Mouse (Mus musculus) CH12.LX (cell line): Measurements from ENCODE around the gene Slc22a15. TPM values are rescaled to one million over a fixed set of nuclear protein-coding genes. Genes with fewer than 3 reads are reported as not detected.

Experiments
- DNase-seq: peaks from one replicate; pipeline ENCODE4 v3.0.0-alpha.2; 2013; ENCODE audit errors: extremely low read depth
- H3K27ac ChIP-seq: 2 replicates; pipeline ENCODE4 v1.5.1; 2012; ENCODE audit warnings: low read depth, mild to moderate bottlenecking, control low read depth, moderate library complexity; ENCODE audit not compliant: insufficient read depth
- H3K27me3 ChIP-seq: replicated peaks from 2 replicates; pipeline ENCODE3; 2012; ENCODE audit warnings: inconsistent platforms
- H3K36me3 ChIP-seq, 2 experiments: replicated peaks in 1 of 2; 2 replicates each; pipeline versions ENCODE3 to v1.6.1; 2012; ENCODE audit warnings: inconsistent platforms in 1 of 2, low read length in 1 of 2, mild to moderate bottlenecking in 1 of 2, mixed read lengths in 1 of 2, moderate library complexity in 1 of 2; ENCODE audit not compliant: control insufficient read depth in 1 of 2, insufficient read depth in 1 of 2
- H3K4me1 ChIP-seq, 2 experiments: 2 replicates each; pipeline ENCODE4 v1.6.1; 2012; ENCODE audit warnings: inconsistent platforms in 1 of 2, moderate library complexity in 1 of 2; ENCODE audit not compliant: insufficient read depth in 2 of 2, control insufficient read depth in 1 of 2
- H3K4me2 ChIP-seq: 2 replicates; pipeline ENCODE4 v1.6.1; 2012; ENCODE audit warnings: low read depth, mild to moderate bottlenecking, control low read depth; ENCODE audit not compliant: poor library complexity, insufficient read depth, severe bottlenecking
- H3K4me3 ChIP-seq, 3 experiments: fragments of 150-350 bp in 1 of 3; sonication (generic) in 1 of 3; replicated peaks in 1 of 3; 2 replicates each; pipeline versions ENCODE3 to v1.5.1; 2011 to 2012; ENCODE audit warnings: low read depth in 2 of 3, low read length in 2 of 3, mild to moderate bottlenecking in 2 of 3, moderate library complexity in 2 of 3, control low read depth in 1 of 3, improper control_type of control experiment in 1 of 3, inconsistent platforms in 1 of 3, mixed read lengths in 1 of 3; ENCODE audit not compliant: poor library complexity in 1 of 3
- H3K79me2 ChIP-seq: replicated peaks from 2 replicates; pipeline ENCODE4 v1.6.1; 2012; ENCODE audit warnings: mild to moderate bottlenecking, moderate library complexity; ENCODE audit not compliant: control insufficient read depth, poor library complexity, insufficient read depth, severe bottlenecking; ENCODE audit errors: extremely low read depth
- H3K9ac ChIP-seq: 2 replicates; pipeline ENCODE4 v1.6.1; 2012; ENCODE audit warnings: low read depth, mild to moderate bottlenecking, control low read depth, moderate library complexity; ENCODE audit not compliant: insufficient read depth
- H3K9me3 ChIP-seq: replicated peaks from 2 replicates; pipeline ENCODE3; 2012; ENCODE audit warnings: low read length, inconsistent platforms, mixed read lengths
- BHLHE40 ChIP-seq: IDR thresholded peaks from 2 replicates; pipeline ENCODE4 v1.6.1; 2011; ENCODE audit warnings: mild to moderate bottlenecking, low read depth, low read length, improper control_type of control experiment
- CHD1 ChIP-seq: IDR thresholded peaks from 2 replicates; pipeline ENCODE4 v1.6.1; 2012; ENCODE audit warnings: low read depth, low read length, improper control_type of control experiment, inconsistent platforms
- ELF1 ChIP-seq: IDR thresholded peaks from 2 replicates; pipeline ENCODE4 v1.6.1; 2014; ENCODE audit warnings: low read depth, mild to moderate bottlenecking, inconsistent platforms, low read length, improper control_type of control experiment
- EP300 ChIP-seq: IDR thresholded peaks from 2 replicates; pipeline ENCODE4 v1.6.1; 2011; ENCODE audit warnings: low read length, improper control_type of control experiment
- ETS1 ChIP-seq: conservative IDR thresholded peaks from 2 replicates; pipeline ENCODE4 v1.6.1; 2012; ENCODE audit warnings: low read depth, mild to moderate bottlenecking, inconsistent platforms, low read length, improper control_type of control experiment, moderate library complexity
- IRF4 ChIP-seq: IDR thresholded peaks from 2 replicates; pipeline ENCODE4 v1.6.1; 2014; ENCODE audit warnings: low read depth, mild to moderate bottlenecking, inconsistent platforms, low read length, improper control_type of control experiment
- JUN ChIP-seq: IDR thresholded peaks from 2 replicates; pipeline ENCODE4 v1.6.1; 2011; ENCODE audit warnings: low read depth, mild to moderate bottlenecking, low read length, improper control_type of control experiment, moderate library complexity; ENCODE audit not compliant: insufficient read depth
- JUND ChIP-seq: conservative IDR thresholded peaks from 2 replicates; pipeline ENCODE4 v1.6.1; 2011; ENCODE audit warnings: low read depth, low read length, improper control_type of control experiment
- KAT2A ChIP-seq: IDR thresholded peaks from 2 replicates; pipeline ENCODE4 v1.6.1; 2012; ENCODE audit warnings: low read length, improper control_type of control experiment, inconsistent platforms; ENCODE audit not compliant: insufficient replicate concordance
- MAFK ChIP-seq: IDR thresholded peaks from 2 replicates; pipeline ENCODE4 v1.6.1; 2011; ENCODE audit warnings: low read length, improper control_type of control experiment; ENCODE audit not compliant: insufficient replicate concordance
- MAX ChIP-seq: IDR thresholded peaks from 2 replicates; pipeline ENCODE4 v1.6.1; 2011; ENCODE audit warnings: low read length, improper control_type of control experiment
- MEF2A ChIP-seq: IDR thresholded peaks from 2 replicates; pipeline ENCODE4 v1.6.1; 2014; ENCODE audit warnings: low read depth, mild to moderate bottlenecking, inconsistent platforms, low read length, improper control_type of control experiment, borderline replicate concordance
- MYC ChIP-seq: IDR thresholded peaks from 2 replicates; pipeline ENCODE4 v1.6.1; 2011; ENCODE audit warnings: low read depth, mild to moderate bottlenecking, improper control_type of control experiment, low read length
- NELFE ChIP-seq: IDR thresholded peaks from 2 replicates; pipeline ENCODE4 v1.6.1; 2011; ENCODE audit warnings: low read depth, low read length, improper control_type of control experiment
- NRF1 ChIP-seq: IDR thresholded peaks from 2 replicates; pipeline ENCODE4 v1.6.1; 2014; ENCODE audit warnings: low read depth, mild to moderate bottlenecking, inconsistent platforms, low read length, improper control_type of control experiment, moderate library complexity
- PAX5 ChIP-seq: IDR thresholded peaks from 2 replicates; pipeline ENCODE4 v1.6.1; 2012; ENCODE audit warnings: low read length, inconsistent platforms, mixed read lengths
- POLR2A ChIP-seq: IDR thresholded peaks from 2 replicates; pipeline ENCODE4 v1.6.1; 2011; ENCODE audit warnings: low read depth, mild to moderate bottlenecking, improper control_type of control experiment, low read length
- RAD21 ChIP-seq: IDR thresholded peaks from 2 replicates; pipeline ENCODE4 v1.6.1; 2011; ENCODE audit warnings: low read depth, mild to moderate bottlenecking, low read length, improper control_type of control experiment, moderate library complexity
- RCOR1 ChIP-seq: conservative IDR thresholded peaks from 2 replicates; pipeline ENCODE4 v1.6.1; 2012; ENCODE audit warnings: low read depth, mild to moderate bottlenecking, inconsistent platforms, low read length, improper control_type of control experiment
- SMC3 ChIP-seq: IDR thresholded peaks from 2 replicates; pipeline ENCODE4 v1.6.1; 2011; ENCODE audit warnings: low read depth, low read length, improper control_type of control experiment
- TBP ChIP-seq: conservative IDR thresholded peaks from 2 replicates; pipeline ENCODE4 v1.6.1; 2011; ENCODE audit warnings: low read depth, low read length, improper control_type of control experiment
- TCF12 ChIP-seq: IDR thresholded peaks from 2 replicates; pipeline ENCODE4 v1.6.1; 2014; ENCODE audit warnings: low read depth, mild to moderate bottlenecking, inconsistent platforms, low read length, improper control_type of control experiment
- UBTF ChIP-seq: IDR thresholded peaks from 2 replicates; pipeline ENCODE4 v1.6.1; 2012; ENCODE audit warnings: low read depth, mild to moderate bottlenecking, inconsistent platforms, low read length, improper control_type of control experiment, moderate library complexity
- ZC3H11A ChIP-seq: IDR thresholded peaks from 2 replicates; pipeline ENCODE4 v1.6.1; 2012; ENCODE audit warnings: low read depth, mild to moderate bottlenecking, inconsistent platforms, low read length, improper control_type of control experiment
- ZKSCAN1 ChIP-seq: IDR thresholded peaks from 2 replicates; pipeline ENCODE4 v1.6.1; 2012; ENCODE audit warnings: low read depth, inconsistent platforms, low read length, improper control_type of control experiment, borderline replicate concordance
- ZMIZ1 ChIP-seq: IDR thresholded peaks from 2 replicates; pipeline ENCODE4 v1.6.1; 2012; ENCODE audit warnings: low read depth, mild to moderate bottlenecking, inconsistent platforms, low read length, improper control_type of control experiment
- ZNF384 ChIP-seq: IDR thresholded peaks from 2 replicates; pipeline ENCODE4 v1.6.1; 2012; ENCODE audit warnings: low read depth, low read length, improper control_type of control experiment, inconsistent platforms
- dilution Hi-C: fragments of 300-500 bp; cut with MboI; formaldehyde crosslinking; loops from 2 replicates; pipeline ENCODE4 v1.14.3; 2020; ENCODE audit warnings: low sequenced_read_pairs; ENCODE audit not compliant: extremely low pct_unique_long_range_greater_than_20kb, extremely low pct_ligation_motif_present
- in situ Hi-C: fragments of 300-500 bp; cut with MboI; formaldehyde crosslinking; loops from 3 replicates; pipeline ENCODE4 v1.14.3; 2019; ENCODE audit warnings: low sequenced_read_pairs, low pct_ligation_motif_present, low pct_unique_long_range_greater_than_20kb, mixed read lengths
- polyA plus RNA-seq: library from polyadenylated mRNA; unstranded; fragments of >175 nt; gene quantifications from 2 replicates; pipeline ENCODE4 v1.2.1, GENCODE M21; 2012; ENCODE audit warnings: low read depth; ENCODE audit not compliant: insufficient read length
- total RNA-seq, 2 experiments: library from RNA; depleted of rRNA; stranded (reverse); fragments of 300-350 nt in 1 of 2; fragments of >200 nt in 1 of 2; gene quantifications; 2 replicates each; pipeline ENCODE4 v1.2.3; 2012 to 2014

Gene Slc22a15
- total and polyA plus RNA-seq, 3 experiments = 1.8 to 7.6 (median 4.5) TPM

DNA sequence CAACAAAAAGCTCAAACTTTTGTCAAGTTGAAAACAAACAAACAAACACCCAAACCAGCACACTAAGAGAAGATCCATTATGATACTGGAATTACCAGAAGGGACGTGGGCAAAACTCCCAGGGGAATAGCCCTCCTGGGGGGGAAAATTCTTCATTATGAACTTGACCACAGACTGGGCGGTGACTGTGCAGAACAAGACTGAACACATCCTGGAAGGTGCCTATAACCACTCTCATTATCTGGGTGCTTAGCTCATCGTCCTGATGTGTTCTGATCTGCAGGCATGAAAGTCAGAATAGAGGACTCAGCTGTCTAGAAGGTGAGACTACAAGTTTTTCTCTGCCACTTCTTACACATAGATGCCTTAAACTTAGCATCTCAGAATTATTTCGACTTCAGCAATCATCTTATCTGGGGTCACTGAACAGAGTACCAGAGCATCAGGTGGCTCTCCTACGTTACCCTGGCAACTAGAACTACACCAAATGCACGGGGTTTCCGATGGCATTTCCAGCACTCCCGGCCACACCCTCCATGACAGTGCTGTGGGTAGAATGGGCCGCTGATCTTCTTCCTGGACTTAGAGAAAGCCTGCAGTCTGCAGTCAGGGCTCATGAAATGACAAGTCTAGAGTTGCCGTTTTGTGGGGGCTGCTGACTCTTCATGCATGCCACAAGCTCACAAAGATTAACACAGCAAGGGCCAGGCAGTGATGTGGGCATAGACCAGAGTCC, 94.2 kb downstream of the Slc22a15 start (continued):
- TF ChIP-seq RCOR1 = 0 out of 2 replicates have a peak, but pooled peaks have one; percentile 20
- peak; percentile 72; the same call in 1 of the 2 replicates for TF ChIP-seq MEF2A
- TF ChIP-seq MAFK = no peak
- peak; percentile 44; the same call in 1 of the 2 replicates for TF ChIP-seq POLR2A
- TF ChIP-seq TBP = peak; percentile 71; the same call in 1 of the 2 replicates
- peak; percentile 89 for TF ChIP-seq EP300
- peak; percentile 65 for TF ChIP-seq BHLHE40
- no peak for TF ChIP-seq KAT2A
- TF ChIP-seq ZNF384 = no peak
- TF ChIP-seq UBTF = no peak
- no peak; the same call in 1 of the 2 replicates for TF ChIP-seq NELFE
- TF ChIP-seq PAX5 = no peak
- TF ChIP-seq NRF1 = peak; percentile 23; the same call in 1 of the 2 replicates
- no peak for TF ChIP-seq ZKSCAN1

- H3K9me3 ChIP-seq = no peaks in the 10 kb centered on the region
- H3K4me1 ChIP-seq = peaks cover 43 to 63% of the 10 kb centered on the region in 2 experiments
- H3K9ac ChIP-seq = no peak overlapping the region
- H3K4me2 ChIP-seq = peak overlapping the region; percentile 45
- in situ Hi-C loops (loop anchor here (5.0 kb wide), 1 partner anchor 34 kb away; no protein-coding TSS in a partner anchor), dilution Hi-C loops (no loop called here)
- peak; percentile 53 for DNase-seq
- TF ChIP-seq TBP (0 out of 2 replicates have a peak, but pooled peaks have one; percentile 23), SMC3 (no peak), TCF12 (peak; percentile 30; the same call in 1 of the 2 replicates), IRF4 (no peak; the same call in 1 of the 2 replicates), EP300 (peak; percentile 70), PAX5 (no peak), JUN (no peak), RCOR1 (0 out of 2 replicates have a peak, but pooled peaks have one; percentile 33), CHD1 (0 out of 2 replicates have a peak, but pooled peaks have one; percentile 46), ZMIZ1 (no peak), JUND (no peak), ELF1 (peak; percentile 56), MYC (0 out of 2 replicates have a peak, but pooled peaks have one; percentile 23), ZKSCAN1 (no peak), MEF2A (0 out of 2 replicates have a peak, but pooled peaks have one; percentile 29), MAX (0 out of 2 replicates have a peak, but pooled peaks have one; percentile 23), POLR2A (peak; percentile 57), ZNF384 (no peak), ETS1 (peak; percentile 50), RAD21 (no peak), ZC3H11A (no peak)
- H3K79me2 ChIP-seq = no peaks in the 10 kb centered on the region
- H3K27me3 ChIP-seq = no peaks in the 10 kb centered on the region
- peak overlapping the region in 1 of 3 experiments; percentile 49 for H3K4me3 ChIP-seq
- H3K36me3 ChIP-seq = peaks cover 0 to 15% of the 10 kb centered on the region in 2 experiments
- peak overlapping the region; percentile 95 for H3K27ac ChIP-seq
Measured at GRCm38 (mm10) chr3:101828595-101828994, 95.7 kb downstream of the Slc22a15 start.
